Mouse (Mus musculus) megakaryocyte, adult 5-6 weeks (primary cell): Measurements from ENCODE around the gene Ddx55. TPM values are rescaled to one million over a fixed set of nuclear protein-coding genes. Genes with fewer than 3 reads are reported as not detected.

Experiments used
- ATAC-seq: 2 replicates; pipeline ENCODE4 v1.8.0; 2016; ENCODE audit warnings: mild to moderate bottlenecking, inconsistent platforms; ENCODE audit not compliant: poor library complexity, severe bottlenecking
- total RNA-seq, 2 experiments: library from RNA; stranded (forward) in 1 of 2; stranded (reverse) in 1 of 2; fragments of 153-499, 151-499 nt in 1 of 2; fragments of 221-1000, 200-1000 nt in 1 of 2; gene quantifications; 2 replicates each; pipeline versions ENCODE4 v1.2.3 to v1.2.4; 2015 to 2017

Gene Ddx55
- total RNA-seq, 2 experiments from 2014 or later = 6.5 to 15.1 TPM

- no peak for ATAC-seq
These were observed 52.5 kb downstream of the Ddx55 start for GRCm38 (mm10) chr5:124605041-124605622.

DNA sequence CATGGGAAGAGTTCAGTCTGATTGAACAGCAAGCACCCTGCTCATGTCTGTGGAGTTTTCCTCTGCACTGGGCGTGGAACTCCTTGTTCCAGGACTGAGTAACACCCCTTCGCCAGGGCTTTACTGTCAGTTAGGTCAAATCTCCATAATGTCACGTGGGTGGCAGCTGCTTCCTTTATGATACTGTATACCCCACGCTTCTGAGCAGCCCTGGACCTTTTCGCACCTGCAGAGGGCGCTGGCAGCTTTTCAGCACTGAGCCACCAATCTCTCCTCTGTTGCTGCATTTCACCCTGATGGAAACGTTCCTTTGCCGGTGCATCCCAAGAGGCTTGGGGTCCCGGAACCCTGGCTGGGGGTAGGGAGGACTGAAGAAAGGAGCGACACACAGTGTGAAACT lies 58.3 kb downstream of the Ddx55 start:
- no peak for ATAC-seq

- ATAC-seq = no peak
These were observed 62.0 kb downstream of the Ddx55 start for GRCm38 (mm10) chr5:124614709-124615108.

DNA sequence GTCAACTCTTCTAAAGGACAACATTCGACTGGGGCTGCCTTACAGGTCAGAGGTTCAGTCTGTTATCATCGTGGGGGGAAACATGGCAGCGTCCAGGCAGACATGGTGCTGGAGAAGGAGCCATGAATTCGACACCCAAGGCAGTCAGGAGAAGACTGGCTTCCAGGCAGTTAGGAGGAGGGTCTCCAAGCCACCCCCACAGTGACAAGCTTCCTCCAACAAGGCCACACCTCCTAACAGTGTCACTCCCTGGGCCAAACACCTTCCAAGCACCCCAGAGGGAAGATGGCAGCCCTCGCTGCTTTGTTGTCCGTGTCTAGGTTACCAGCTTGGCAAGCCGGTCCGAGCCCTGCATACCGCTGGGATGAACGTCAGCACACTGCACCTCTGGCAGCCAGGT lies 66.0 kb downstream of the Ddx55 start:
- no peak for ATAC-seq

Other genes with a start within 250 kb of the Ddx55 start
- gene Mphosph9, start 224.9 kb upstream of the Ddx55 start, total RNA-seq (2015) = 8.7 and 9.6 TPM in 2 replicates
- gene Mphosph9, start 224.9 kb upstream of the Ddx55 start, total RNA-seq (2017) = 21.2 and 24.4 TPM in 2 replicates
- gene 2810006K23Rik, start 224.8 kb upstream of the Ddx55 start, total RNA-seq (2015) = 4.6 and 9.0 TPM in 2 replicates
- 7.6 and 14.2 TPM in 2 replicates for gene 2810006K23Rik, start 224.8 kb upstream of the Ddx55 start, total RNA-seq (2017)
- gene Cdk2ap1, start 189.8 kb upstream of the Ddx55 start, total RNA-seq (2015) = 150 and 158 TPM in 2 replicates
- gene Cdk2ap1, start 189.8 kb upstream of the Ddx55 start, total RNA-seq (2017) = 111 and 145 TPM in 2 replicates
- gene Sbno1, start 126.9 kb upstream of the Ddx55 start, total RNA-seq (2015) = 65.5 and 82.0 TPM in 2 replicates
- gene Sbno1, start 126.9 kb upstream of the Ddx55 start, total RNA-seq (2017) = 147 and 182 TPM in 2 replicates
- gene Kmt5a, start 112.9 kb upstream of the Ddx55 start, total RNA-seq (2015) = 370 and 380 TPM in 2 replicates
- gene Kmt5a, start 112.9 kb upstream of the Ddx55 start, total RNA-seq (2017) = 240 and 272 TPM in 2 replicates
- 42.8 and 45.4 TPM in 2 replicates for gene Rilpl2, start 74.5 kb upstream of the Ddx55 start, total RNA-seq (2015)
- gene Rilpl2, start 74.5 kb upstream of the Ddx55 start, total RNA-seq (2017) = 42.5 and 42.9 TPM in 2 replicates
- gene Snrnp35, start 69.7 kb upstream of the Ddx55 start, total RNA-seq (2015) = 3.8 and 5.7 TPM in 2 replicates
- gene Snrnp35, start 69.7 kb upstream of the Ddx55 start, total RNA-seq (2017) = 10.6 and 12.0 TPM in 2 replicates
- 0.75 and 1.2 TPM in 2 replicates for gene Rilpl1, start 21.5 kb upstream of the Ddx55 start, total RNA-seq (2015)
- gene Rilpl1, start 21.5 kb upstream of the Ddx55 start, total RNA-seq (2017) = 0.48 and 0.65 TPM in 2 replicates
- 561 and 605 TPM in 2 replicates for gene Tmed2, start 12.2 kb upstream of the Ddx55 start, total RNA-seq (2015)
- gene Tmed2, start 12.2 kb upstream of the Ddx55 start, total RNA-seq (2017) = 974 and 1,002 TPM in 2 replicates
- 24.8 and 28.0 TPM in 2 replicates for gene Eif2b1, start 26.3 kb downstream of the Ddx55 start, total RNA-seq (2015)
- gene Eif2b1, start 26.3 kb downstream of the Ddx55 start, total RNA-seq (2017) = 15.6 and 20.0 TPM in 2 replicates
- 8.0 and 8.6 TPM in 2 replicates for gene Gtf2h3, start 26.3 kb downstream of the Ddx55 start, total RNA-seq (2015)
- gene Gtf2h3, start 26.3 kb downstream of the Ddx55 start, total RNA-seq (2017) = 11.6 and 20.7 TPM in 2 replicates
- 15.2 and 16.6 TPM in 2 replicates for gene Atp6v0a2, start 75.7 kb downstream of the Ddx55 start, total RNA-seq (2015)
- gene Atp6v0a2, start 75.7 kb downstream of the Ddx55 start, total RNA-seq (2017) = 19.4 and 24.0 TPM in 2 replicates
- gene Dnah10, start 172.2 kb downstream of the Ddx55 start, total RNA-seq (2015) = not detected in 2 replicates
- 0.04 TPM in 1 of 2 replicates, not detected in the other for gene Dnah10, start 172.2 kb downstream of the Ddx55 start, total RNA-seq (2017)